Mouse (Mus musculus) MEL (cell line): Measurements from ENCODE around the gene Cacna1c. TPM values are rescaled to one million over a fixed set of nuclear protein-coding genes. Genes with fewer than 3 reads are reported as not detected.

ENCODE experiments used
- DNase-seq: peaks from one replicate; pipeline ENCODE4 v3.0.0; 2011; ENCODE audit warnings: low read depth, low spot score
- H3K27ac ChIP-seq: 2 replicates; pipeline ENCODE4 v1.5.1; 2012; ENCODE audit warnings: low read depth, mild to moderate bottlenecking, control low read depth, low read length, moderate library complexity; ENCODE audit not compliant: control insufficient read depth
- H3K27me3 ChIP-seq, 2 experiments: fragments of 150-350 bp in 1 of 2; sonication (generic) in 1 of 2; 2 replicates each; pipeline ENCODE4 v1.6.1; 2012; ENCODE audit warnings: low read length in 2 of 2, mild to moderate bottlenecking in 2 of 2, improper control_type of control experiment in 1 of 2, moderate library complexity in 1 of 2; ENCODE audit not compliant: insufficient read depth in 2 of 2, control insufficient read depth in 1 of 2
- H3K36me3 ChIP-seq, 2 experiments: 2 replicates each; pipeline ENCODE4 v1.6.1; 2012 to 2014; ENCODE audit warnings: low read length in 2 of 2, improper control_type of control experiment in 1 of 2, inconsistent platforms in 1 of 2, mild to moderate bottlenecking in 1 of 2; ENCODE audit not compliant: insufficient read depth in 2 of 2, control insufficient read depth in 1 of 2
- H3K4me1 ChIP-seq, 2 experiments: fragments of 150-350 bp in 1 of 2; sonication (generic) in 1 of 2; 2 replicates each; pipeline ENCODE4 v1.6.1; 2012; ENCODE audit warnings: low read length in 2 of 2, improper control_type of control experiment in 1 of 2, mild to moderate bottlenecking in 1 of 2; ENCODE audit not compliant: insufficient read depth in 2 of 2, control insufficient read depth in 1 of 2
- H3K4me3 ChIP-seq, 2 experiments: fragments of 150-350 bp in 1 of 2; sonication (generic) in 1 of 2; 2 replicates each; pipeline ENCODE4 v1.5.1; 2012; ENCODE audit warnings: low read depth in 2 of 2, low read length in 2 of 2, mild to moderate bottlenecking in 2 of 2, moderate library complexity in 2 of 2, control low read depth in 1 of 2, improper control_type of control experiment in 1 of 2; ENCODE audit not compliant: control insufficient read depth in 1 of 2, insufficient read depth in 1 of 2
- H3K79me2 ChIP-seq: 2 replicates; pipeline ENCODE4 v1.6.1; 2012; ENCODE audit warnings: mild to moderate bottlenecking, low read length, moderate library complexity; ENCODE audit not compliant: control insufficient read depth, poor library complexity, insufficient read depth
- H3K9ac ChIP-seq: 2 replicates; pipeline ENCODE4 v1.6.1; 2012; ENCODE audit warnings: low read depth, mild to moderate bottlenecking, control low read depth, low read length, moderate library complexity; ENCODE audit not compliant: control insufficient read depth, poor library complexity, severe bottlenecking
- H3K9me3 ChIP-seq: fragments of 150-350 bp; sonication (generic); replicated peaks from 2 replicates; pipeline ENCODE4 v1.6.1; 2012; ENCODE audit warnings: mild to moderate bottlenecking, low read length, improper control_type of control experiment, moderate library complexity; ENCODE audit not compliant: insufficient read depth
- ETS1 ChIP-seq: IDR thresholded peaks from 2 replicates; pipeline ENCODE4 v1.6.1; 2012; ENCODE audit warnings: low read depth, mild to moderate bottlenecking, inconsistent platforms, low read length, improper control_type of control experiment, moderate library complexity
- HCFC1 ChIP-seq: IDR thresholded peaks from 2 replicates; pipeline ENCODE4 v1.6.1; 2012; ENCODE audit warnings: low read depth, mild to moderate bottlenecking, inconsistent platforms, low read length, improper control_type of control experiment, moderate library complexity
- JUND ChIP-seq: IDR thresholded peaks from 2 replicates; pipeline ENCODE4 v1.6.1; 2011; ENCODE audit warnings: low read depth, mild to moderate bottlenecking, improper control_type of control experiment, low read length
- MEF2A ChIP-seq: IDR thresholded peaks from 2 replicates; pipeline ENCODE4 v1.6.1; 2014; ENCODE audit warnings: low read depth, mild to moderate bottlenecking, inconsistent platforms, low read length, improper control_type of control experiment; ENCODE audit not compliant: poor library complexity, insufficient replicate concordance, severe bottlenecking; ENCODE audit errors: extremely low read depth
- MXI1 ChIP-seq: IDR thresholded peaks from 2 replicates; pipeline ENCODE4 v1.6.1; 2011; ENCODE audit warnings: mild to moderate bottlenecking, low read depth, low read length, improper control_type of control experiment
- NRF1 ChIP-seq: IDR thresholded peaks from 2 replicates; pipeline ENCODE4 v1.6.1; 2014; ENCODE audit warnings: low read depth, mild to moderate bottlenecking, inconsistent platforms, low read length, improper control_type of control experiment, moderate library complexity; ENCODE audit not compliant: poor library complexity, insufficient read depth, severe bottlenecking
- RAD21 ChIP-seq: IDR thresholded peaks from 2 replicates; pipeline ENCODE4 v1.6.1; 2011; ENCODE audit warnings: mild to moderate bottlenecking, low read depth, low read length, improper control_type of control experiment
- SIN3A ChIP-seq: IDR thresholded peaks from 2 replicates; pipeline ENCODE4 v1.6.1; 2012; ENCODE audit warnings: low read length, improper control_type of control experiment, inconsistent platforms
- SMC3 ChIP-seq: IDR thresholded peaks from 2 replicates; pipeline ENCODE4 v1.6.1; 2011; ENCODE audit warnings: low read depth, low read length, improper control_type of control experiment
- TAL1 ChIP-seq: IDR thresholded peaks from 2 replicates; pipeline ENCODE4 v1.6.1; 2012; ENCODE audit warnings: mild to moderate bottlenecking, inconsistent platforms, low read length, moderate library complexity, mixed read lengths
- TCF12 ChIP-seq: IDR thresholded peaks from 2 replicates; pipeline ENCODE4 v1.6.1; 2014; ENCODE audit warnings: low read depth, mild to moderate bottlenecking, inconsistent platforms, low read length, improper control_type of control experiment, moderate library complexity
- UBTF ChIP-seq: IDR thresholded peaks from 2 replicates; pipeline ENCODE4 v1.6.1; 2012; ENCODE audit warnings: low read depth, mild to moderate bottlenecking, inconsistent platforms, low read length, improper control_type of control experiment, moderate library complexity, borderline replicate concordance; ENCODE audit not compliant: insufficient read depth
- USF2 ChIP-seq, 2 experiments: IDR thresholded peaks; 2 replicates each; pipeline ENCODE4 v1.6.1; 2011 to 2012; ENCODE audit warnings: improper control_type of control experiment in 2 of 2, low read length in 2 of 2, borderline replicate concordance in 1 of 2, inconsistent platforms in 1 of 2, low read depth in 1 of 2, mild to moderate bottlenecking in 1 of 2; ENCODE audit not compliant: insufficient read depth in 1 of 2
- ZC3H11A ChIP-seq: IDR thresholded peaks from 2 replicates; pipeline ENCODE4 v1.6.1; 2012; ENCODE audit warnings: low read depth, mild to moderate bottlenecking, inconsistent platforms, low read length, improper control_type of control experiment
- ZNF384 ChIP-seq: IDR thresholded peaks from 2 replicates; pipeline ENCODE4 v1.6.1; 2012; ENCODE audit warnings: low read depth, mild to moderate bottlenecking, inconsistent platforms, low read length, improper control_type of control experiment
- polyA plus RNA-seq, 2 experiments: library from polyadenylated mRNA; stranded (reverse) in 1 of 2; unstranded in 1 of 2; fragments of >175 nt in 1 of 2; fragments of >200 nt in 1 of 2; gene quantifications; 2 replicates each; pipeline versions ENCODE4 v1.2.1 to v1.2.4; 2012; ENCODE audit warnings: low replicate concordance in 2 of 2, low read depth in 1 of 2; ENCODE audit not compliant: insufficient read length in 2 of 2, insufficient read depth in 1 of 2, missing spikeins in 1 of 2
- total RNA-seq: library from RNA; depleted of rRNA; stranded (reverse); fragments of 300-350 nt; gene quantifications from 2 replicates; pipeline ENCODE4 v1.2.3, GENCODE M21; 2012

The Cacna1c gene
- total and polyA plus RNA-seq, 3 experiments, result 3.4 to 4.4 TPM; not detected in 1

- no peaks in the 10 kb centered on the region for H3K9me3 ChIP-seq
- no peaks in the 10 kb centered on the region; a peak in 2 of 4 replicates for H3K27me3 ChIP-seq
- no peak overlapping the region for H3K4me3 ChIP-seq
- no peak overlapping the region for H3K9ac ChIP-seq
- TF ChIP-seq JUND (no peak), MXI1 (no peak), TAL1 (no peak), UBTF (no peak), SIN3A (no peak), ZNF384 (no peak), RAD21 (no peak), SMC3 (no peak), MEF2A (no peak)
- no peaks in the 10 kb centered on the region for H3K36me3 ChIP-seq
- DNase-seq, result no peak
- H3K79me2 ChIP-seq, result no peaks in the 10 kb centered on the region
- H3K27ac ChIP-seq, result no peak overlapping the region
- H3K4me1 ChIP-seq, result no peaks in the 10 kb centered on the region
Measured at GRCm38 (mm10) chr6:118817928-118818503, 378.2 kb downstream of the Cacna1c start.

- Histone ChIP-seq H3K9ac (no peak overlapping the region), H3K27me3 (no peaks in the 10 kb centered on the region; a peak in 1 of 4 replicates), H3K27ac (no peak overlapping the region), H3K79me2 (no peaks in the 10 kb centered on the region), H3K4me1 (no peaks in the 10 kb centered on the region), H3K36me3 (no peaks in the 10 kb centered on the region), H3K9me3 (no peaks in the 10 kb centered on the region), H3K4me3 (no peak overlapping the region)
- no peak for DNase-seq
- no peak for TF ChIP-seq TAL1
- TF ChIP-seq TCF12, result no peak
- no peak for TF ChIP-seq ZNF384
- no peak for TF ChIP-seq HCFC1
- no peak for TF ChIP-seq NRF1
- no peak for TF ChIP-seq ZC3H11A
- TF ChIP-seq USF2 (IDR thresholded peaks at IDR 0.05; ENCODE audit: borderline replicate concordance in 1 of 2, insufficient read depth in 1 of 2, low read depth in 1 of 2, low read length in 2 of 2), result no peak
- no peak for TF ChIP-seq ETS1
- TF ChIP-seq, all 39 proteins: peak for 0
Measured at GRCm38 (mm10) chr6:118816253-118816652, 380.0 kb downstream of the Cacna1c start.
